ENCODE assay signal across 7 mouse cellular contexts in the genomic region with DNA sequence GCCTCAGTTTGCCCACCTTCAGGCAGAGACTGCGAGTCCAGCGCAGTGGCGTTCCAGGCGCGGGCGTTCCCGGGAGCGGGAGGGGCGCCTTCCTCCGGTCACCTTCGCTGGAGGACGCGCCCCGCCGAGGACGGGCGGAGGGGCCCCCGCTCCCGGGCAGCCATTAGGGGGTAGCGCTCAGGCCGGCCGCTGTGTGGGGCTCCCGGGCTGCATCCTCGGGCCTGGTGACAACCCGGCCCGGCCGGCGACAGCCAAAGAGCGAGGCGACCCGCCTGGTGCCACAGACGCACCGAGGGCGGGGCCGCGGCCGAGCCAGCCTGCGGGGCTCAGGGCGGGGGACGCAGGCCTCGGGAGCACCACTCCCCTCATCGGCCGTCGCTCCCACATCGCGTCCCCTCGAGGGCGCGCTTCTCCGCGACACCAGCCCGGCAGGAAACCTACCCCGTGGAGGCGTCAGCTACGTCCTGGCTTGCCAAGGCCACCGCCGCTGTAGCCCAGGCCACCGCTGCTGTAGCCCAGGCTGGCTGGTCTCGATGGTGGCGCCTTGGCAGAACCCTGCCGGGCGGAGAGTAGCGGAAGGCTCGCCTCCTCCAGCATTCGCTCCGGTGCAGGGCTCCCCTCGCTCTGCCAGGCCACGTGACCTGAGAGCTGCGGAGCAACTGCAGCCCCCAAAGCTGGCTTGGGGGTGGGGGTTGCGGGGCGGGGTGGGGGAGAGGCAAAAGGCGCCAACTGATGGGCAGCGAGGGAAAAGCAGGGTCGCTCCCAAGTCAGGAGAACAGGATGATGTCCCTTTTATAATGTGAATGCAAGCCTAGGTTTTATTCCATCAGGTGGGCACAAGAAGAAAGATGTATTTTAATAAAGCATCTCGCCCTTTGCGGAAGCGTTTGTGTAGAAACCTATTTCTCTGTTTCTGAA. TPM values are rescaled to one million over a fixed set of nuclear protein-coding genes. Genes with fewer than 3 reads are reported as not detected.
A peak's percentile ranks its signal among the peaks of the same experiment; 100 is the strongest.
DNase-seq lines count a peak whose midpoint lies in the region; ATAC-seq and TF ChIP-seq lines count a peak whose summit lies in the region.

A gene (minus strand): TSS at position 694 of the 918 bp plus-strand sequence.

- TF ChIP-seq POLR2A in brain, embryonic 14.5 days (IDR thresholded peaks at IDR 0.05; ENCODE audit: borderline replicate concordance, extremely low read depth, insufficient read depth, insufficient read length, poor library complexity, severe bottlenecking): peak; percentile 37; the same call in 1 of the 2 replicates
- no peak for TF ChIP-seq POLR2A in small intestine, adult 2 months (IDR thresholded peaks at IDR 0.05; ENCODE audit: low read depth, low read length)

- peak within 1 kb of the TSS; percentile 79 for H3K9ac ChIP-seq in embryonic facial prominence, embryonic 11.5 days (replicated peaks; ENCODE audit: low read length)
- peak within 1 kb of the TSS; percentile 84 for H3K9ac ChIP-seq in intestine, postnatal 0 days (ENCODE audit: low read depth, low read length)

- intact Hi-C loops in left cerebral cortex, postnatal 36 days (cut with DNase I): no loop called here

- TF ChIP-seq CTCF in brain, embryonic 14.5 days (IDR thresholded peaks at IDR 0.05; ENCODE audit: borderline replicate concordance, extremely low read depth, insufficient read depth, insufficient read length): no peak
- TF ChIP-seq CTCF in intestine, postnatal 0 days (IDR thresholded peaks at IDR 0.05; ENCODE audit: low read depth): peak; percentile 43
- peak; percentile 8; the same call in 1 of the 2 replicates for TF ChIP-seq CTCF in small intestine, adult 2 months (IDR thresholded peaks at IDR 0.05; ENCODE audit: extremely low read depth, insufficient read length, insufficient replicate concordance, low read depth, low read length)

- H3K27me3 ChIP-seq in embryonic facial prominence, embryonic 11.5 days (ENCODE audit: control insufficient read depth, insufficient read depth, low read length): peaks cover 2% of the 10 kb centered on the region; the same call in 1 of the 2 replicates
- H3K27me3 ChIP-seq in intestine, postnatal 0 days (replicated peaks; ENCODE audit: control insufficient read depth, insufficient read depth, low read length): no peaks in the 10 kb centered on the region
- H3K27me3 ChIP-seq in small intestine, adult 2 months (ENCODE audit: control insufficient read depth, insufficient read depth, low read length): no peaks in the 10 kb centered on the region

- peak within 1 kb of the TSS; percentile 41; the same call in 1 of the 2 replicates for H3K27ac ChIP-seq in embryonic facial prominence, embryonic 11.5 days (replicated peaks; ENCODE audit: low read depth, low read length)
- H3K27ac ChIP-seq in intestine, postnatal 0 days (ENCODE audit: low read depth, low read length): peak within 1 kb of the TSS; percentile 90
- peak within 1 kb of the TSS; percentile 94 for H3K27ac ChIP-seq in small intestine, adult 2 months (ENCODE audit: insufficient read depth, low read depth, low read length)

- H3K4me1 ChIP-seq in embryonic facial prominence, embryonic 11.5 days (ENCODE audit: control insufficient read depth, insufficient read depth, low read length): no peaks in the 10 kb centered on the region
- no peaks in the 10 kb centered on the region for H3K4me1 ChIP-seq in intestine, postnatal 0 days (replicated peaks; ENCODE audit: control insufficient read depth, insufficient read depth, low read length)
- peaks cover 5% of the 10 kb centered on the region for H3K4me1 ChIP-seq in small intestine, adult 2 months (ENCODE audit: control insufficient read depth, insufficient read depth, insufficient read length, low read length)

- peak; percentile 93 for ATAC-seq in embryonic facial prominence, embryonic 11.5 days (replicated peaks; ENCODE audit: insufficient number of reproducible peaks, low FRiP score, low TSS enrichment, low read depth)
- peak; percentile 90 for ATAC-seq in granulocyte monocyte progenitor cell, adult 5-6 weeks (replicated peaks; ENCODE audit: poor library complexity, severe bottlenecking)
- ATAC-seq in intestine, postnatal 0 days: peak; percentile 85

- peak within 1 kb of the TSS; percentile 74 for H3K4me3 ChIP-seq in embryonic facial prominence, embryonic 11.5 days (ENCODE audit: low read depth, low read length)
- H3K4me3 ChIP-seq in intestine, postnatal 0 days (ENCODE audit: low read depth, low read length): peak within 1 kb of the TSS; percentile 81
- H3K4me3 ChIP-seq in small intestine, adult 2 months (ENCODE audit: low read depth, low read length): peak within 1 kb of the TSS; percentile 98

- H3K9me3 ChIP-seq in embryonic facial prominence, embryonic 11.5 days (replicated peaks; ENCODE audit: control insufficient read depth, low read length): no peaks in the 10 kb centered on the region
- no peaks in the 10 kb centered on the region for H3K9me3 ChIP-seq in intestine, postnatal 0 days (ENCODE audit: control insufficient read depth)

- WGBS in embryonic facial prominence, embryonic 11.5 days: under 1% methylated on average over 53 of the region's 77 CpGs
- WGBS in intestine, postnatal 0 days: 1% methylated on average over 76 of the region's 77 CpGs
- 1% methylated on average over 77 of the region's 77 CpGs for WGBS in small intestine, adult 2 months

- H3K36me3 ChIP-seq in embryonic facial prominence, embryonic 11.5 days (replicated peaks; ENCODE audit: control insufficient read depth, insufficient read depth, low read depth, low read length): no peaks in the 10 kb centered on the region
- no peaks in the 10 kb centered on the region for H3K36me3 ChIP-seq in intestine, postnatal 0 days (ENCODE audit: control insufficient read depth, insufficient read depth)
- no peaks in the 10 kb centered on the region for H3K36me3 ChIP-seq in small intestine, adult 2 months (ENCODE audit: control insufficient read depth, insufficient read depth, low read length)

- H3K4me2 ChIP-seq in embryonic facial prominence, embryonic 11.5 days (ENCODE audit: low read depth, low read length): peak within 1 kb of the TSS; percentile 88
- peak within 1 kb of the TSS; percentile 96 for H3K4me2 ChIP-seq in intestine, postnatal 0 days (replicated peaks; ENCODE audit: low read depth)

- DNase-seq in brain, embryonic 14.5 days (ENCODE audit: low read depth): peak; percentile 90
- peak; percentile 76 for DNase-seq in embryonic facial prominence, embryonic 11.5 days (ENCODE audit: low spot score)
- DNase-seq in left cerebral cortex, postnatal 36 days (ENCODE audit: low spot score in 2 of 2): peak; percentile 80 to 86
- peak; percentile 73 for DNase-seq in mesoderm, embryonic 11.5 days (ENCODE audit: low read depth, low spot score)

RNA-seq across cellular contexts. Expression of the gene that starts here (rescaled TPM):
- polyA plus RNA-seq in brain, embryonic 14.5 days (2012; rRNA removed): 51.0 and 61.6 TPM in 2 replicates
- polyA plus RNA-seq in embryonic facial prominence, embryonic 11.5 days (2014; fragmentation: Nextera tagmentation; extraction: Ambion mirVana): 16.1 and 17.6 TPM in 2 replicates
- total RNA-seq in granulocyte monocyte progenitor cell, adult 5-6 weeks (2014; fragmentation: Nextera tagmentation): not detected in 2 replicates
- not detected in 2 replicates for total RNA-seq in granulocyte monocyte progenitor cell, adult 5-6 weeks (2017)
- polyA plus RNA-seq in intestine, postnatal 0 days (2015; fragmentation: Nextera tagmentation; extraction: Ambion mirVana): 22.6 and 23.6 TPM in 2 replicates
- total RNA-seq in left cerebral cortex, postnatal 36 days (2021): 10 to 100 TPM; 63.5 to 76.9 TPM
- polyA plus RNA-seq in small intestine, adult 2 months (2012; rRNA removed): 35.6 and 62.3 TPM in 2 replicates

Comparison
In these comparisons a context has a peak if more than half of its experiments do, and no peak if none do; other contexts are left out.
1. Peak in every context shown above with its lines: DNase-seq, ATAC-seq, H3K4me3 ChIP-seq and H3K27ac ChIP-seq.
2. RNA of the gene that starts here (total RNA-seq): 63.5 to 76.9 TPM in left cerebral cortex, postnatal 36 days; not detected in granulocyte monocyte progenitor cell, adult 5-6 weeks; every median in the first group is over 10 times any median in the second.
3. Peak in ATAC-seq in granulocyte monocyte progenitor cell, adult 5-6 weeks; RNA of the gene not detected or under 1 TPM.
4. H3K27ac ChIP-seq: peak in every context shown above with its lines; median percentile 94 in small intestine, adult 2 months; 90 in intestine, postnatal 0 days; 41 in embryonic facial prominence, embryonic 11.5 days.